Comparison of ENCODE assay signal across 21 mouse cellular contexts in the genomic region with DNA sequence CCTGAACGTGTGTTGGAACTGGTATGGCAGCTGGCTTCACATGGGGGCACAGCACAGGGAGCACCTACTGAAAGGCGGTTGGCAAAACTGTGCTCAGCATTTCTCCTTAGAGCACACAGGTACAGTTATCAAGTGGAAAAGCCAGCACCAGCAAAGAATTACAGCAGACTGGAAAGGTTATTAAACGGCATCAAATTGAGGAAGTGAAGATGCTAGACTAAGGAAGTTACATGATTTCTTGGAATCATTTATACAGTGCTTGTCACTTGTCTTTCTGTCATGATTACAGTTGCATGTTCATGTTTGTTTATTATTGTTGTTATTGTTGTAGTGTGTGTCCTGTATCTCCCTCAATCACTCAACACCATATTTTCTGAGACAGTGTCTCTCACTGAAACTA. TPM values are rescaled to one million over a fixed set of nuclear protein-coding genes. Genes with fewer than 3 reads are reported as not detected.
"Had no signal": no experiment of that assay in that cellular context is flagged by ENCODE, and none has a peak within 500 bp of the region (broad histone marks: within the 10 kb centered on the region; RNA-seq: fewer than 3 reads in every experiment).

No protein-coding gene starts in this region.

- DNase-seq: forebrain, postnatal 0 days; gastrocnemius, postnatal 14 days; gastrocnemius, postnatal 36 days; heart, adult 18-20 months; heart, postnatal 10 days; heart, postnatal 4 days; kidney, adult 11 months; kidney, adult 9 months; kidney, postnatal 14 days; kidney, postnatal 36 days; layer of hippocampus, adult 9-11 months; layer of hippocampus, postnatal 36 days; left cerebral cortex, postnatal 4 days had no signal

- ATAC-seq: forebrain, postnatal 0 days; hindbrain, postnatal 0 days; intestine, embryonic 15.5 days had no signal

RNA-seq across cellular contexts. Expression of a gene that starts 15.3 kb away (rescaled TPM):
- total RNA-seq: heart, adult 8-10 months; heart, postnatal 10 days; heart, postnatal 25 days; heart, postnatal 4 days; hindbrain, postnatal 0 days; layer of hippocampus, adult 18-20 months; layer of hippocampus, adult 8-10 months; layer of hippocampus, postnatal 36 days; left cerebral cortex, adult 18-20 months; left cerebral cortex, postnatal 10 days; left cerebral cortex, postnatal 4 days had no signal
